Mouse (Mus musculus) small intestine, adult 2 months (tissue): ENCODE data around the gene Ret.

Source experiments
- CTCF ChIP-seq: fragments of 200-500 bp; IDR thresholded peaks from 2 replicates; pipeline ENCODE4 v1.5.1; 2012; ENCODE audit warnings: low read depth, mild to moderate bottlenecking, control low read depth, inconsistent platforms, low read length, moderate library complexity, mixed read lengths; ENCODE audit not compliant: insufficient replicate concordance, insufficient read length; ENCODE audit errors: extremely low read depth
- POLR2A ChIP-seq: fragments of 200-500 bp; IDR thresholded peaks from 2 replicates; pipeline ENCODE4 v1.6.1; 2012; ENCODE audit warnings: low read depth, mild to moderate bottlenecking, control low read depth, inconsistent platforms, low read length, moderate library complexity

DNA sequence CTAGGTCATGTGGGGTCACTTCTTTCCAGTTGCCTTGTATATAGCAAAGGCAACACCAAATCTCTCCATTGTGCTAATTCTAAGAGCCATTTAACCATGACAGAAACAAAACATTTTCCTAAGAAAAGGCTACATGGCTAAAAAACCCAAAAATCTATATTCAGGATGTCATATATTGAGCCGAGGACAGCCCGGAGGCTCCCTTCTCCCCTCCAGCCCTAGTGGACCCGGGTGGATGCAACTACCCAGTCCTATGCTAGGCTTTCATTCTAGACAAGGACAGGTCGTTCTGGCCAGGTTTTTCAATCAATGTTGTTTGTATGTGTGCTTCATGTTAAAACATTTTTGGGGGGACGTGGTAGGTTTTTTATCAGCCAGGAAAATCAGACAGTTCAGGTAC, 44.4 kb downstream of the Ret start:
- TF ChIP-seq CTCF (no peak), POLR2A (no peak)
